Mouse (Mus musculus) brown adipose tissue, adult 24 weeks (tissue): ENCODE data around the gene Rab3b. TPM values are rescaled to one million over a fixed set of nuclear protein-coding genes. Genes with fewer than 3 reads are reported as not detected.
A peak's percentile ranks its signal among the peaks of the same experiment; 100 is the strongest.

Experiments
- H3K27ac ChIP-seq: fragments of 200-500 bp; replicated peaks from 2 replicates; pipeline ENCODE4 v1.5.1; 2012; ENCODE audit warnings: low read depth, mild to moderate bottlenecking, low read length
- H3K4me1 ChIP-seq: fragments of 200-500 bp; 2 replicates; pipeline ENCODE4 v1.6.1; 2012; ENCODE audit warnings: low read length, mixed read lengths; ENCODE audit not compliant: control insufficient read depth, insufficient read depth, insufficient read length
- H3K4me3 ChIP-seq: fragments of 200-500 bp; 2 replicates; pipeline ENCODE4 v1.5.1; 2012; ENCODE audit warnings: low read depth, mild to moderate bottlenecking, low read length, moderate library complexity; ENCODE audit not compliant: insufficient read depth
- polyA plus RNA-seq: library from polyadenylated mRNA; stranded (reverse); fragments of >200 nt; gene quantifications from 2 replicates; pipeline ENCODE4 v1.2.4, GENCODE M21; 2012; ENCODE audit not compliant: missing spikeins, insufficient read depth, insufficient read length

The Rab3b gene
- not detected in 2 replicates for polyA plus RNA-seq

DNA sequence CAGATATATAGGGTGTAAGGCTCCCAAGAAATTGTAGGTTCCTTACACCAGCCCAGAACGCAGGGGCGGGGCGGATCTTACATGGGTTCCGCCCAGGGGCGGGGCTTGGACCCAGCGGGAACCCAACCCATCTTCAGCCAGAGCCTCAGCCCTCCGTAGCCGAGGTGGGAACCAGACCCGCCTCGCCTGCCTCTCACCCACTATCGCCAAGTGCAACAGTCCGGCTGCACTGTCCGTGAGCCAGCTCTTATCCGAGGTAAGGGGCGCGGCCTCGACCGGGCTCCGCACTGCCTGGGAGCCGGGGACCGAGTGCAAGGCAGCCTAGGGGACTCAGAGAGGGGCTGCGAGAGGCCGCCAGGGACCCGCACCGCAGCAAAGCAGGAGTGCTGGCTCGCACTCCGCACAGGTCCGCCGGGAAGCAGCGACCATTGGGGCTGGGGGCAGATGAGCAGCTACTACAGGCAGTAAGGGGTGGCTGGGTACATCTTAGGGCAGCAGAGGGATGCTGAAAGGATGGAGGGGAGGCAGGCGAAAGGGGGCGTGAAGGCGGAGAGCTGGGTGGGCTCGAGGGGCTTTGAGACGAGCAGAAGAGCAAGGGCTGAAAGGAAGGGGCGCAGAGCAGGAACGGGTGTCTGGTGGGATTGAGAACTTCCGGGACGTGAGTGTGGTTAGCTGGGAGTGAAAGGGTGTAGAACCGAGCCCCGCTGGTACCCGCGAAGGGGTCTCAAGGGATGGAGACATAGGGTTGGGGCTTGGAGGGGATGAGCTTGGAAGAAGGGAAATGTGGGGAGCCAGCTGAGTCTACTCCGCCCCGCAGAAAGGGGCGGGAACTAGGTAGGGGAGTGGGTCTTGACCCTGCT, at the start of gene Rab3b:
Gene Rab3b (plus strand): TSS at position 101 of the 860 bp plus-strand sequence.
- Histone ChIP-seq H3K4me1 (no peaks in the 10 kb centered on the region; the same call in 1 of the 2 replicates), H3K27ac (no peak within 1 kb of the TSS), H3K4me3 (peak within 1 kb of the TSS; percentile 47)

- Histone ChIP-seq H3K27ac (no peak overlapping the region), H3K4me3 (no peak overlapping the region), H3K4me1 (peaks cover 4% of the 10 kb centered on the region; the same call in 1 of the 2 replicates)
These were observed 48.2 kb upstream of the Rab3b start for GRCm38 (mm10) chr4:108830698-108831097.

DNA sequence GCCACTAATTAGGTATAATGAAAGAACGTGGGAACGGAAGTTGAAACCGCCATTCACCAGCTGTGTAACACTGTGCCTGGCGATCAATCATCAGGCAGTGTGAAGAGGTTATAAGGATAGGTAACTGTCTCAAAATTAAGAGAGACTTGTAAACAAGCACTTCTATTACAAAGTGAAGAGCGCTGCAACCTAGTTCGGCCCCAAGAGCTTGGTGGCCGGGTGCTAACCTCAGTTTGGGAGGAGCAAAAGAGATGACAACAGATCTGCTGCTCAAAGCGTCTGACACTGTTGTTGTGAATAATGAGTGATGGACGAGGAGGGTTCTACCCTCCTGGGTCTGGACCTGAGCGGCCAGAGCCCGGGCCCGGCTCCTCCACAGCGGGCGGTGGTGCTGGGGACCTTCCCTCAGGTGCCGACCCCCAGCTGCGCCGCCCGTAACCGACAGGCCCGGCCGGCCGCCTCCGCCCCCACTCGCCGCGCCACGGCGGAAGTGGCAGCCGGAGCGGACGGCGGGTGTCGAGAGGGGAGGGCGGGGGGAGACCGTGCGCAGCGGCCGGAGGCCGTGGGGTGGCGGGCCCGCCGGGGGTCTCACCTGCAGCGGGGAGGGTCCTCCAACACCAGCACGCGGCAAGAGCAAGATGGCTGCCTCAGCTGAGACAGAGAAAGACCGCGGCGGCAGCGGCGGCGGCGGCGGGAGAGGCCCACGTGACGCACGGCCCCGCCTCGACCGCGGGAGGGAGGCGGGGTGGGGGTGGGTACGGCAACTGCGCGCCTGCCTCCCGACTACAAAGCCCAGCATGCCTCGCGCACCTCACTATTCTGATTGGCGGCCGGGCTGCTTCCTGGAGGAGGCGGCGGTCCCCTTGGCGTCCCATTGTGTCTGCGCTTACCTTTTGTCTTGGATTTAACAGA, 45.7 kb upstream of the Rab3b start, which contains the start of gene Btf3l4:
Gene Btf3l4 (minus strand): TSS at position 699 of the 912 bp plus-strand sequence.
- Histone ChIP-seq H3K27ac (peak within 1 kb of the TSS; percentile 98), H3K4me3 (peak within 1 kb of the TSS; percentile 98), H3K4me1 (peaks cover 5% of the 10 kb centered on the region; the same call in 1 of the 2 replicates)

- H3K4me1 ChIP-seq: peaks cover 5% of the 10 kb centered on the region; the same call in 1 of the 2 replicates
- peak overlapping the region; percentile 97 for H3K4me3 ChIP-seq
- peak overlapping the region; percentile 98 for H3K27ac ChIP-seq
These were observed 45.1 kb upstream of the Rab3b start for GRCm38 (mm10) chr4:108833828-108834114.

GRCm38 (mm10) chr4:108834115-108834970, 44.5 kb upstream of the Rab3b start, which contains the start of gene Txndc12:
Gene Txndc12 (plus strand): TSS chr4:108834601.
- Histone ChIP-seq H3K4me1 (peaks cover 5% of the 10 kb centered on the region; the same call in 1 of the 2 replicates), H3K4me3 (peak within 1 kb of the TSS; percentile 98), H3K27ac (peak within 1 kb of the TSS; percentile 98)

GRCm38 (mm10) chr4:108834971-108835311, 43.9 kb upstream of the Rab3b start:
- Histone ChIP-seq H3K4me3 (peak overlapping the region; percentile 97), H3K27ac (peak overlapping the region; percentile 96), H3K4me1 (peaks cover 5% of the 10 kb centered on the region; the same call in 1 of the 2 replicates)

DNA sequence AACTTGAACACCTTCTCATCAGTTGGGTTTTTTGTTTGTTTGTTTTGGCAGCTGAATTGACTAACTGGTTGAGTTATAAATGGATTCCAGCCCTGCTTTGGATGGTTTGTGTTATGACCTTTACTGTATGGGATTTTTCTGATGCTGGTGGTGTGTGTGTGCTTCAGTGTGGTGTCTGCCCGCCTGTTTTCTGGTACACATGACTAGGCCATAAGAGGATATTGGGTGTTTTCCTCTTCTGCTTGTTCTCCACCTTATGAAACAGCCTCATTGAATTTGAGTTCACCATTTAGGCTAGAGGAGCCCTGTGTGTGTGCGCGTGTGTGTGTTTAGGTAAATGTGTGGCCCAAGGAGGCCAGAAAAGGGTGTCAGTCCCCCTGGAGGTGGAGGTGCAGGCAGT, 43.4 kb upstream of the Rab3b start:
- Histone ChIP-seq H3K27ac (peak overlapping the region; percentile 96; the same call in 1 of the 2 replicates), H3K4me3 (peak overlapping the region; percentile 97), H3K4me1 (peaks cover 5% of the 10 kb centered on the region; the same call in 1 of the 2 replicates)

GRCm38 (mm10) chr4:108838031-108838430, 40.8 kb upstream of the Rab3b start:
- H3K4me3 ChIP-seq: no peak overlapping the region
- peaks cover 5% of the 10 kb centered on the region; the same call in 1 of the 2 replicates for H3K4me1 ChIP-seq
- no peak overlapping the region for H3K27ac ChIP-seq

GRCm38 (mm10) chr4:108841920-108842578, 36.8 kb upstream of the Rab3b start:
- H3K4me1 ChIP-seq: peaks cover 1% of the 10 kb centered on the region; the same call in 1 of the 2 replicates
- no peak overlapping the region for H3K4me3 ChIP-seq
- H3K27ac ChIP-seq: no peak overlapping the region

DNA sequence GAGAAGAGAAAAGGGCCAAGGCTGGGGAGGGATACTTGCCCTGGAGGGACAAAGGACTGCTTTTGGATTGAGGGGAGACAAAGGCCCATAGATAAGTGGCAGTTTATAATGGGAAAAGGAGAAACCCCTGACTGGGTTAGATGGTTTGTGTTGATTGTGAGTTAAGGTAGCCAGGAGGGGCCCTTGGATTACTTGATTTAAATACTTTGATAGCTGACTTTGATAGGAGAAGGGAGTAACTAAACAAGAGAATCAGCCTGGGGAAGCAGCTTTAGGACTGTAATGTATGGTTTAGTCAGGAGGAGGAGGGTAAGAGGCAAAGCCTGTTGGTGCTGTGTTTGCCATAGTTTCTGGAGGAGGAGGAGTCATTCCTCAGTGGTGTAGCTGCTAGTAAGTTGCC, 35.5 kb upstream of the Rab3b start:
- Histone ChIP-seq H3K4me3 (no peak overlapping the region), H3K4me1 (peaks cover 2% of the 10 kb centered on the region; the same call in 1 of the 2 replicates), H3K27ac (no peak overlapping the region)

GRCm38 (mm10) chr4:108845824-108846569, 32.9 kb upstream of the Rab3b start:
- Histone ChIP-seq H3K4me1 (peaks cover 6% of the 10 kb centered on the region; the same call in 1 of the 2 replicates), H3K4me3 (no peak overlapping the region), H3K27ac (no peak overlapping the region)

GRCm38 (mm10) chr4:108847715-108848504, 31.0 kb upstream of the Rab3b start, which contains the start of gene Kti12:
Gene Kti12 (plus strand): TSS chr4:108847785.
- H3K4me3 ChIP-seq: peak within 1 kb of the TSS; percentile 93
- peak within 1 kb of the TSS; percentile 89 for H3K27ac ChIP-seq
- peaks cover 6% of the 10 kb centered on the region; the same call in 1 of the 2 replicates for H3K4me1 ChIP-seq

GRCm38 (mm10) chr4:108848505-108848848, 30.4 kb upstream of the Rab3b start, which contains the start of gene A730015C16Rik:
Gene A730015C16Rik (minus strand): TSS chr4:108848619.
- Histone ChIP-seq H3K4me1 (peaks cover 6% of the 10 kb centered on the region; the same call in 1 of the 2 replicates), H3K4me3 (peak within 1 kb of the TSS; percentile 93), H3K27ac (peak within 1 kb of the TSS; percentile 89)
